ENCODE assay signal across 11 mouse cellular contexts in the genomic region with DNA sequence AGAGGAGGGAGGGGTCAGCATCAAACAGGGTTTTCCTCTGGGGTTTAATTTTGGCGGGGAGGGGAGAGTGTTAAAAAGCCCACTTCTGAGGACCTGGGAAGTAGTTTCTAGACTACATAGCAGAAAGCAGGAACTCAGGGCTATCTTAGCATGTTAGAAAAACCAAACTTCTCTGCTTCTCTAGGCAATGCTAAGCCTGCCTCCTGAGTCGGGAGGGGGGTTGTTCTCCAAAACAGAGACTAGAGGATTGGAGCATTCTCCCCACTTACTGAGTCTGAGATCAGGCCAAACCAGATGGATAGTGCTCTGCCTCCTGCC. TPM values are rescaled to one million over a fixed set of nuclear protein-coding genes. Genes with fewer than 3 reads are reported as not detected.
DNase-seq lines count a peak whose midpoint lies in the region; ATAC-seq lines count a peak whose summit lies in the region.
"Had no signal": no experiment of that assay in that cellular context is flagged by ENCODE, and none has a peak within 500 bp of the region (broad histone marks: within the 10 kb centered on the region; RNA-seq: fewer than 3 reads in every experiment).

No protein-coding gene starts in this region.

- H3K4me3 ChIP-seq in kidney, embryonic 16.5 days (ENCODE audit: low read length): peak overlapping the region; percentile 76
- H3K4me3 ChIP-seq in embryonic facial prominence, embryonic 10.5 days: peak overlapping the region; percentile 67; the same call in 1 of the 2 replicates
- H3K4me3 ChIP-seq in limb, embryonic 13.5 days: peak overlapping the region; percentile 56
- H3K4me3 ChIP-seq: liver, embryonic 15.5 days had no signal

- no peaks in the 10 kb centered on the region for H3K9me3 ChIP-seq in kidney, embryonic 16.5 days (ENCODE audit: low read length)
- H3K9me3 ChIP-seq in embryonic facial prominence, embryonic 10.5 days: no peaks in the 10 kb centered on the region
- H3K9me3 ChIP-seq in limb, embryonic 13.5 days: no peaks in the 10 kb centered on the region
- H3K9me3 ChIP-seq: liver, embryonic 15.5 days had no signal

- peak overlapping the region; percentile 81 for H3K9ac ChIP-seq in kidney, embryonic 16.5 days (replicated peaks; ENCODE audit: low read length)
- 0 out of 2 replicates have a peak overlapping the region, but pooled peaks have one; percentile 67 for H3K9ac ChIP-seq in limb, embryonic 13.5 days
- H3K9ac ChIP-seq: liver, embryonic 15.5 days had no signal

- peaks cover 6% of the 10 kb centered on the region; the same call in 1 of the 2 replicates for H3K27me3 ChIP-seq in kidney, embryonic 16.5 days (ENCODE audit: insufficient read depth, low read length)
- peaks cover 80% of the 10 kb centered on the region for H3K27me3 ChIP-seq in embryonic facial prominence, embryonic 10.5 days (replicated peaks; ENCODE audit: low read depth, poor library complexity, severe bottlenecking)
- peaks cover 84% of the 10 kb centered on the region for H3K27me3 ChIP-seq in limb, embryonic 13.5 days

- no peaks in the 10 kb centered on the region; the same call in 1 of the 2 replicates for H3K36me3 ChIP-seq in kidney, embryonic 16.5 days (ENCODE audit: insufficient read depth, low read length)
- H3K36me3 ChIP-seq in embryonic facial prominence, embryonic 10.5 days (replicated peaks): no peaks in the 10 kb centered on the region
- no peaks in the 10 kb centered on the region; the same call in 1 of the 2 replicates for H3K36me3 ChIP-seq in limb, embryonic 13.5 days
- H3K36me3 ChIP-seq: liver, embryonic 15.5 days had no signal

- 15% methylated on average over 2 of the region's 2 CpGs for WGBS in kidney, embryonic 16.5 days
- 8% methylated on average over 2 of the region's 2 CpGs for WGBS in embryonic facial prominence, embryonic 10.5 days
- WGBS in limb, embryonic 13.5 days: 9% methylated on average over 2 of the region's 2 CpGs

- peak overlapping the region; percentile 93 for H3K27ac ChIP-seq in kidney, embryonic 16.5 days (ENCODE audit: low read length)
- H3K27ac ChIP-seq in embryonic facial prominence, embryonic 10.5 days (replicated peaks): no peak overlapping the region
- H3K27ac ChIP-seq in limb, embryonic 13.5 days: no peak overlapping the region; the same call in 1 of the 2 replicates
- H3K27ac ChIP-seq: liver, embryonic 15.5 days had no signal

- ATAC-seq in kidney, embryonic 16.5 days (ENCODE audit: low FRiP score, low TSS enrichment): no peak
- no peak for ATAC-seq in limb, embryonic 13.5 days (ENCODE audit: low FRiP score, low read depth)

- DNase-seq in kidney, adult 18-20 months: no peak
- DNase-seq in MN1 (ENCODE audit: low spot score): peak; percentile 20
- DNase-seq in embryonic facial prominence, embryonic 10.5 days (ENCODE audit: low spot score): no peak
- no peak for DNase-seq in gastrocnemius, postnatal 25 days
- DNase-seq in layer of hippocampus, postnatal 36 days: no peak
- DNase-seq: adrenal gland, adult 8-10 months; kidney, adult 8-10 months had no signal

- peak overlapping the region; percentile 90 for H3K4me2 ChIP-seq in kidney, embryonic 16.5 days (replicated peaks; ENCODE audit: low read depth, low read length)
- H3K4me2 ChIP-seq in limb, embryonic 13.5 days (replicated peaks): peak overlapping the region; percentile 95

- peaks cover 24% of the 10 kb centered on the region; the same call in 1 of the 2 replicates for H3K4me1 ChIP-seq in kidney, embryonic 16.5 days (ENCODE audit: insufficient read depth, low read length)
- H3K4me1 ChIP-seq in embryonic facial prominence, embryonic 10.5 days: peaks cover 34% of the 10 kb centered on the region
- H3K4me1 ChIP-seq in limb, embryonic 13.5 days: peaks cover 39% of the 10 kb centered on the region

RNA-seq across cellular contexts. Expression of gene Shisa3, which starts 1.8 kb away (rescaled TPM):
- polyA plus RNA-seq in kidney, embryonic 16.5 days (2015; fragmentation: Nextera tagmentation; extraction: Ambion mirVana): 92.3 and 109 TPM in 2 replicates
- polyA plus RNA-seq in embryonic facial prominence, embryonic 10.5 days (2016; fragmentation: Nextera tagmentation; extraction: Ambion mirVana): 3.5 and 6.7 TPM in 2 replicates
- 8.0 and 12.8 TPM in 2 replicates for polyA plus RNA-seq in limb, embryonic 13.5 days (2015; fragmentation: Nextera tagmentation; extraction: Ambion mirVana)
- 1 to 10 TPM in 1 of 2 experiments, under 1 TPM in 1; 0.94 to 1.9 TPM for total RNA-seq in gastrocnemius, postnatal 25 days (2021)
- total RNA-seq in layer of hippocampus, postnatal 36 days (2021): under 1 TPM; 0.38 to 0.47 TPM
- total RNA-seq: megakaryocyte-erythroid progenitor cell, adult 5-6 weeks had no signal
